Mouse (Mus musculus) brown adipose tissue, adult 24 weeks (tissue): ENCODE results near the gene Majin. TPM values are rescaled to one million over a fixed set of nuclear protein-coding genes. Genes with fewer than 3 reads are reported as not detected.

Experiments used
- H3K27ac ChIP-seq: fragments of 200-500 bp; replicated peaks from 2 replicates; pipeline ENCODE4 v1.5.1; 2012; ENCODE audit warnings: low read depth, mild to moderate bottlenecking, low read length
- H3K4me1 ChIP-seq: fragments of 200-500 bp; 2 replicates; pipeline ENCODE4 v1.6.1; 2012; ENCODE audit warnings: low read length, mixed read lengths; ENCODE audit not compliant: control insufficient read depth, insufficient read depth, insufficient read length
- H3K4me3 ChIP-seq: fragments of 200-500 bp; 2 replicates; pipeline ENCODE4 v1.5.1; 2012; ENCODE audit warnings: low read depth, mild to moderate bottlenecking, low read length, moderate library complexity; ENCODE audit not compliant: insufficient read depth
- polyA plus RNA-seq: library from polyadenylated mRNA; stranded (reverse); fragments of >200 nt; gene quantifications from 2 replicates; pipeline ENCODE4 v1.2.4, GENCODE M21; 2012; ENCODE audit not compliant: missing spikeins, insufficient read depth, insufficient read length

Gene Majin
- polyA plus RNA-seq, 1 experiment = not detected

DNA sequence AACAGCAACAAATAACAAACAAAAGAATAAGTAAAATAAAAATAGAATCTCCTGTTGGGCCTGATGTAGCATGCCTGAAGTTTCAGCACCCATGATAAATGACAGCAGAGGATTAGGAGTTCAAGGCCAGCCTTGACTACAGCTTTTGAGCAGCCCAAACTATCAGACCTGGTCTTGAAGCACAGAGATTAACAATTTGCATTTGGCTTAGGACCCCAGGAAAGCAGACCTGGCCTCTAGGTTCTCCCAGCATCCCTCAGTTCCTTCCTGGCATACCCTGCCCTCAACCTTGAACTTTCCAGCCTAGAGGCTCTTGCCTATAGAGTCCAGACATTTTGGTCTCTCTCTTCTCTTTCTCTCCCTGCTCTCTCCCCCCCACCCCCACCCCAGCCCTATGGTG lies 54.6 kb downstream of the Majin start:
- H3K4me3 ChIP-seq = no peak overlapping the region

DNA sequence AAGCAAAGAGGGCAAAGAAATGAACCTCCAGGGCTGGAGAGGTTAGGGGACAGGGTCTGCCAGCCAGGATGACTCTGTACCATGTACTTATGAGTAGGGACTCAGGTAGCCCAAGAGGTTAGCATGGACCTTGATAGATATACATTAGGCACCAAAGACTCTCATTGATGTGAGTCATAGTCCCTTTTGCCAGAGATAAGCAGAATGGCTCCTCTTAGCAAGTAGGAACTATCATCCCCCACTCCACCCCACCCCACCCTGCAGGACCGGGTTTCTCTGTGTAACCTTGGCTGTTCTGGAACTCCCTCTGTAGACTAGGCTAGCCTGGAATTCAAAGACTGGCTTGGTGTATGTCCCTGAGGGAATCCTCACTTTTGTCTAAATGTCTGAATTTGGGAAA lies 55.9 kb downstream of the Majin start:
- peaks cover 10% of the 10 kb centered on the region for H3K4me1 ChIP-seq
- no peak overlapping the region for H3K27ac ChIP-seq
- H3K4me3 ChIP-seq = no peak overlapping the region

More for the DNA sequence above, 54.6 kb downstream of the Majin start:
- Histone ChIP-seq H3K27ac (no peak overlapping the region), H3K4me1 (peaks cover 7% of the 10 kb centered on the region)

DNA sequence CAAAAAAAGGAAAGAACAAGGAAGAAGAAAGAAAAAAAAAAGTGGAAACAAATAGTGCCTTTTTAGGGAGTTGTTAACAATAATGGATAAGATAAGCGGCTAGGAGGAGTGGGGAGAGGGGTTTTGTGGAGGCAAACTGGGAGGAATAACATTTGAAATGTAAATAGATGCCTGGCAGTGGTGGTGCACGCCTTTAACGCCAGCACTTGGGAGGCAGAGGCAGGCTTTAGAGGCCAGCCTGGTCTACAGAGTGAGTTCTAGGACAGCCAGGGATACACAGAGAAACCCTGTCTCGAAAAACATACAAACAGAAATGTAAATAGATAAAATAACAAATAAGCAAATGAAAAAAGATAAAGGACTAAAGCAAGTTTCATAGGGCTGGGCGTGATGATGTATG lies 56.5 kb downstream of the Majin start:
- Histone ChIP-seq H3K4me1 (peaks cover 10% of the 10 kb centered on the region), H3K27ac (peak overlapping the region; percentile 15; the same call in 1 of the 2 replicates), H3K4me3 (no peak overlapping the region; the same call in 1 of the 2 replicates)

DNA sequence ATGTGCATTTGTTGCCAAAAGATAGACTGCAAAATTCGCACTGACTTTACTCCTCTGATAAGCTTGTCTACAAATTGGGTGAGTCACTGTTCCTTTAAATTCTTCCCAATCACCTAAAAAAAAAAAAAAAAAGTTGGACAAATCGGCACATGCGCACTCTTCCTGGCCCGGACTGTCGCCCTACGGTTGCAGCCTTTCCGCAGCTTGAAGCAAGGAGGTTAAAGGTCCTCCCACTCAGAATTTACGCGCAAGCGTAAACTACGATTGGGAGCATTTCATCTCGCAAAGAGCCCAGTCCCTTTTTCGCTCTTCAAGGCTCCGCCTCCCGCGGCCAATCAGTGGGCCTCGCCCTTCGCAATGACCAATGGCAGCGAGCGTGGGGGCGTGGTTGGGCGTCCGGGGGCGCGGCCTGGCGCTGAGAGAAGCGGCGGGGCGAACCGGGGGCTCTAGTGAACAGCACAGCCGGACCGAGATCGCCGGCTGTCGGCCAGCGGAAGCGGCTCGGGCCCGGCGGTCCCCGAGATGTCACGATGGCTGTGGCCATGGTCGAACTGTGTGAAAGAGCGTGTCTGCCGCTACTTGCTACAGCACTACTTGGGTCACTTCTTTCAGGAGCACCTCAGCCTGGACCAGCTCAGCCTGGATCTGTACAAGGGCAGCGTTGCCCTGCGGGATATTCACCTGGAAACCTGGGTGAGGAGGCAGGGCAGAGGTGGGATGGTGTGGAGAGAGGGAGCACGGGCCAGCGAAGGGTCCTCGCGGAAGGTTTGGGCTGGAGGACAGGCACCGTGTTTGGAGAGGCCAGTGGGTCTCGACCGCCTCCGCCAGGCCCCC lies 57.3 kb downstream of the Majin start, which contains the start of gene Atg2a:
Gene Atg2a (plus strand): TSS at position 395 of the 834 bp plus-strand sequence.
- Histone ChIP-seq H3K4me3 (peak within 1 kb of the TSS; percentile 87), H3K27ac (peak within 1 kb of the TSS; percentile 75), H3K4me1 (peaks cover 10% of the 10 kb centered on the region)

DNA sequence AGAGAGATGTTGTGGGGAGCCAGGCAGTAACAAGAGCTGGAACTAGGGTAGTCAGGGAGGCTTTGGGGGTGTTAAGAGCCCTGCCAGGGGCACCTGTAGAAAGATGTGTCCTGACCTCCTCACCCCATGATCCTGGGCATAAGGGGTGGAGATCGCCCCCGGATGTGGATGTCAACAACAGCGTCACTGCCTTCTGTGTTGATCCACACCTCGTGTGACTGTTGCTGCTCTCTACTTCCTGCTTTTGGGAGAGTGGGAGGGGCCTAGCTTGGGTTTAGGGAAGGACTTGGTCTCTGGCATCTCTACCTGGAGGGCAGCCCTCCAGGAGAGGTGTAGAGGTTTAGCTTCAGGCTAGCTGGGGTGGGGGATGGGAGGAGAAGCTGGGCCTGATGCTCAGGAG lies 58.1 kb downstream of the Majin start:
- H3K4me1 ChIP-seq = peaks cover 10% of the 10 kb centered on the region

DNA sequence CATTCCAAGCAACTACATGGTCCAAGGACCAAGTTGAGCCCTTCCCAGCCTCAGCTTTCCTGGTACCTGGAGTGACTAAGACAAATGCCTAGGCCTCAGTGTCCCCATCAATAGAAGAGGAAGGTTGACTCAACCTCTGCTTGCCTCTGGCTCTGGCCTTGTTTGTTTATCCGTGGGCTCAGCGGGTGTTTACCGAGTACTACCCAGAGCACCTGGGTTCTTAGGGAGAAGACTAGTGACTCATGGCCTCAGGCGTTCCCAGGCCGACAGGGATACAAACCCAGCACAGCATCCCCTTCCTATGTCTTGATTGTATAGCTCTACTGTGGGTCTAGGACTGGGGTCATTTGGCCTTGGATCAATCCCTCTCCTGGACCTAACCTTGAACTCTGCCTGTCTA lies 59.0 kb downstream of the Majin start:
- Histone ChIP-seq H3K4me3 (no peak overlapping the region), H3K27ac (no peak overlapping the region), H3K4me1 (peaks cover 10% of the 10 kb centered on the region)

More for the DNA sequence above, 58.1 kb downstream of the Majin start:
- Histone ChIP-seq H3K4me3 (peak overlapping the region; percentile 87), H3K27ac (peak overlapping the region; percentile 75; the same call in 1 of the 2 replicates)

DNA sequence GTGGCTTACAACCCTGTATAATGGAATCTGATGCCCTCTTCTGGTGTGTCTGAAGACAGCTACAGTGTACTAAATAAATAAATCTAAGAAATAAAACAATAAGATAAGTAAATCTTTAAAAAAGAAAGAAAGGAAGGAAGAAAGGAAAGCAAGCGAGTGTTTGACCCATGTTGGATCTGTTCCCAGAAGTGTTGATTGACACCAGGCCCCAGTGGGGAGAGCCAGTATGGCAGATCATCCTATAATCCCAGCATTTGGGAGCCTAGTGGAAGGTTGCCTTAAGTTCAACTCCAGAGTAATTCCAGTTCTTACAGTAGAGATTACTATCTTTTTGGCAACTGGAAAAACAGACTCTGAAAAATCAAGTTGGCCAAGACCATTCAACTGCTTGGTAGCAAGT lies 61.6 kb downstream of the Majin start:
- Histone ChIP-seq H3K4me1 (peaks cover 10% of the 10 kb centered on the region), H3K4me3 (no peak overlapping the region), H3K27ac (no peak overlapping the region)

DNA sequence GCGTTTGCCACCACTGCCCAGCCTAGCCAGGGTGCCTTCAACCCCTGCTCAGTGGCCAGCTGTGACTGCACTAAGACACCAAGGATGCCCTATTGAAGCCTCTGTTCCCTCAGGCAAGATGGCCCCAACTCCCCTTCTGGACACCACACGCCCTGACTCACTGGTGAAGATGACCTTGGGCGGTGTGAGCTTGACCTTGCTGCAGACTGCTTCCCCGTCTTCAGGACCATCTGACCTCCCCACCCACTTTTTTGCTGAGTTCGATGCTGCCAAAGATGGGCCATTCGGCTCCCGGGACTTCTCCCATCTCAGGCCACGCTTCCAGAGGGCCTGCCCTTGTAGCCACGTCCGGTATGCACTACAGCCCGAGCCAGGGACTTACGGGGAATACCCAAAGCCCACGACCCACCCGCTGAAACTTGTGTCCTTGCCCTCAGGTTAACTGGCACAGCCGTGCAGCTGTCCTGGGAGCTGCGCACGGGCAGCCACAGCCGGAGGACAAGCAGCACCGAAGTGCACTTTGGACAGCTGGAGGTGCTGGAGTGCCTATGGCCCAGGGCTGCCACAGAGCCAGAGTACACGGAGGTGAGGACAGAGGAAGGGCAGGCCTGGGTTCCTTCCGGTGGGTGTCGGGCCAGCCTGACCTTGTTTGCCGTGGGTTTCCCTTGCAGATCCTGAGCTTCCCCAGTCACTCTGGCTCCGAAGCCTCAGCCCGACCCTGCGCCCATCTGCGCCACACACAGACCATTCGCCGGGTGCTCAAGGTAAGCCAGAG lies 63.5 kb downstream of the Majin start:
- Histone ChIP-seq H3K4me3 (no peak overlapping the region), H3K4me1 (peaks cover 5% of the 10 kb centered on the region)

DNA sequence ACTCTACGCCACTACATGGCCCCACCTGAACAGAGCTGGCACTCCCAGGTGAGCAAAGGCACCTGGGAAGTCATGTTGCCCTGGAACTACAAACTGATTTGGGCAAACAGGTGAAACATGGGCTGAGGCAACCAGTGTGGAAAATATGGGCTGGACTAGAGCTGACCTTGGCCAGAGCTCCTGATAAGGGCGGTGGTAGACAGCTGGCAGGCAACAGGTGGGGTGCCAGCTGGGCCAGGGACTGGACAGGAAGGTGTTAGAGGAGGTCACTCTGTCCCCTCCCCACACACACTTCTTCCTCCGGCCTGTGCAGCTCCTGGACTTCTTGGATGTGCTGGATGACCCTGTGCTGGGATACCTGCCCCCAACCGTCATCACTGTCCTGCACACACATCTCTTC lies 68.8 kb downstream of the Majin start:
- Histone ChIP-seq H3K27ac (no peak overlapping the region), H3K4me3 (no peak overlapping the region), H3K4me1 (no peaks in the 10 kb centered on the region)

More for the DNA sequence above, 63.5 kb downstream of the Majin start:
- H3K27ac ChIP-seq = no peak overlapping the region

DNA sequence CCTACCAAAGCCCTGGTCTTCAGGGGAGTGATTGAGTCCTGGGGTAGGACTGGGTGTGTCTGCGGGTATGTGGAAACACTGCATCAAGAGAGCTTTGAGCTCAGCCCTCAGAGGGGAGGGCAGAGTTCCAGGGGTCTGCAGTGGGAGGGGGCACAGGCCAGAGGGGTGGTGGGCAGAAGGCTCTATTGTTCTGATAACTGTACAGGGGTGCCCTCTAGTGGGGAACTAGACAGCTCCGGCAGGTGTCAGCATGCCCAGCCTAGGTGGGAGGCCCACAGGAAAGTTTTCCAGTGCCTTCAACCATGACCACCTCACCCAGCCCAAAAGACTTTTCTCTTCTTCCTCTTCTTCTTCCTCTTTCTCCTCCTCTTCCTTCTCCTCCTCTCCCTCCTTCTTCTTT lies 76.2 kb downstream of the Majin start:
- no peaks in the 10 kb centered on the region for H3K4me1 ChIP-seq
- H3K27ac ChIP-seq = no peak overlapping the region
- no peak overlapping the region for H3K4me3 ChIP-seq

DNA sequence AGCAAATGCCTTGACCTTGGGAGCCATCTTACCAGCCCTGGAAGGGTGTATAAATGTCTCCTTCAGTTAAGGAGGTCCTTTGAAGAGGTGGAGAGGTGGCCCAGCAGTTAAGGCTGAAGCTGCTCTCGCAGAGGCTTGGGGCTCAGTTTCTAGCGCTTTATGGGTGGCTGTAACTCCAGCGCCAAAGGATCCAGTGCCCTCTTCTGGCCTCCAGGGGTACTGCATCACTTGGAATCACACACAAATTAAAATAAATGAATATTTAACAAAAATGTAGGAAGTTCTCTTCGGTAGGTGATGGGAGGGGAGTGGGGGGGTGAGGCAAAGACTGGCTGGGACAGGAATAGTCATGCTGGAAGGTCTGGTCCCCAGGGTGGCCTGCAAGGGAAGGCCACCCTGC lies 76.8 kb downstream of the Majin start:
- H3K4me1 ChIP-seq = no peaks in the 10 kb centered on the region
- H3K27ac ChIP-seq = no peak overlapping the region
- H3K4me3 ChIP-seq = no peak overlapping the region

DNA sequence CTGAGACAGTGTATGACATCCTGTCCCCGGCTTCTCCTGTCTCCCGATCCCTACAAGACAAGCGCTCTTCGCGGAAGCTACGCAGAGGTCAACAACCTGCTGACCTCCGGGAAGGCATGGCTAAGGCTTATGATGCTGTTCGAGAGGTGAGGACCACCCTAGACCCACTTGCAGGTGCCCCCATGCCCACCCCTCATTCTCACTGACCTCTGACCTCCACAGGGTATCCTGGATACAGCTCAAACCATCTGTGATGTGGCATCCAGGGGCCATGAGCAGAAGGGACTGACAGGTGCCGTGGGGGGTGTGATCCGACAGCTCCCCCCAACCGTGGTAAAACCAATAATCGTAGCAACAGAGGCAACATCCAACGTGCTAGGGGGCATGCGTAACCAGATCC lies 77.2 kb downstream of the Majin start:
- H3K4me3 ChIP-seq = no peak overlapping the region
- H3K27ac ChIP-seq = no peak overlapping the region
- H3K4me1 ChIP-seq = no peaks in the 10 kb centered on the region

DNA sequence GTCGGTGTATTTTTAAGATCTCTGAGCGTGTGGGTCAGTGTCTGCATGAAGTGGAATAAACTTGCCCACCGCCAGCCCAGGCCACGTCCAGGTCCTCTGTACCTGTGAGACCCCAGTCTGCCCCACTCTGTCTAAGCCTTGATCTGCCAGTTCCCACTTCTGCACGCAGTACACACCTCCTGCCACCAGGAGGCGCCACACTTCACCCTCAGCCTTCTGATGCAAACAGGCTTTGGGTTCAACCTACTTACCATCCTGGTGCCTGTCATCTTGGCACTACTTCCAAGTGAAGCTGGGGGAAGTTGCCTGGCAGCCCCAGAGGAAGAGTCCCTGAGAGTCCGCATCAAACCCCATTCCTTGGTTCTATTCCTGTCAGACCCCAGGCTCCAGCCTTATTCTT lies 78.0 kb downstream of the Majin start:
- H3K27ac ChIP-seq = no peak overlapping the region
- no peaks in the 10 kb centered on the region for H3K4me1 ChIP-seq
- H3K4me3 ChIP-seq = no peak overlapping the region

DNA sequence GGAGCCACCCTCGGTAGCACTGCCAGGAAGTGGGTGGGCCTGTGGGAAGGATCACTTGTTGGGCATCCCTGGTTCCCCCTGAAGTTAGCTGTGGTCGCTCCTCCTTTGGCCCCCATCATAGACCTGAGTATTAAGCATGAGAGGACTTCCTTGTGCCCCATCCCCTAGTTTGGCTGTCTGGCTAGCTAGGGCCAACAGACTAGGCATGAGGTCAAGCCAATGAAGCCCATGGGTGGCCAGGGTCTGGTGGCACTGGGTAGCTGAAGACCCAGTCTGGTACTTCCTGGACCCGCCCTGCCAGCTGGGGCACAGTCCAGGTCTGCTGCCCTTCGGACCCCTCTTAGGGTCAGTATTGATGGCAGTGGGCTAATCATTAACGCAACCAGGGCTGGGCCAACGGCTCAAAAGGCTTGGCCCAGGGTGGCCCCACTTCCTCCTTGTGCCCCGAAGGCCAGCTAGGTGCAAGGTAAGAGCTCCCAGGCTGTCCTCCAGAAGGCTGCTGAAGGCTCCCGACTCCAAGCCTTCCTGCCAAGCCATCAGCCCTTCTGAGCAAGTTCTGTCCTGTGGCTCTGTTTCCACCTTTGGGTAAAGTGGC lies 78.7 kb downstream of the Majin start:
- Histone ChIP-seq H3K4me1 (no peaks in the 10 kb centered on the region), H3K4me3 (no peak overlapping the region), H3K27ac (no peak overlapping the region)

DNA sequence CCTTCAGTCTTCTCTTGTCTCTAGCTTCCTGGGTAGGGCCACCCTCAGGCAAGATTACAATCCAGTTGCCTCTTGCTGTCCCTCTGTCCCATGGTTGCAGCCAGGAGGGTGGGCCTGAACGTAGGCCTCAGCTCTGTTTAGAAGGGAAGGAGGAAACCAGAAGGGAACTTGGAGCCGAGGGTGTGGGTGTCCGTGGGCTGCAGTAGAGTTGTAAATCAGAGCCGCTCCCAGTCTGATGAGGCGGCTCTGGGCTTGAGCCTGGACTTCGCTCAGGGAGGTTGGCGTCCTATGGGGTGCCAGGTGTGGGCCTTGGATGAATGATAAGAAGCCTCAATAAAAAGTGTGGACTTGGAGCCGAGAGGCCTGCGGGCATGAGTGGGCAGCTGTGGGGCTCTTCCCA lies 80.0 kb downstream of the Majin start:
- no peak overlapping the region for H3K27ac ChIP-seq
- no peak overlapping the region for H3K4me3 ChIP-seq
- no peaks in the 10 kb centered on the region; the same call in 1 of the 2 replicates for H3K4me1 ChIP-seq
